Mouse (Mus musculus) MEL (cell line): ENCODE measurements around the gene Hao2. TPM values are rescaled to one million over a fixed set of nuclear protein-coding genes. Genes with fewer than 3 reads are reported as not detected.

Source experiments
- DNase-seq: peaks from one replicate; pipeline ENCODE4 v3.0.0; 2011; ENCODE audit warnings: low read depth, low spot score
- H3K27ac ChIP-seq: 2 replicates; pipeline ENCODE4 v1.5.1; 2012; ENCODE audit warnings: low read depth, mild to moderate bottlenecking, control low read depth, low read length, moderate library complexity; ENCODE audit not compliant: control insufficient read depth
- H3K27me3 ChIP-seq, 2 experiments: fragments of 150-350 bp in 1 of 2; sonication (generic) in 1 of 2; 2 replicates each; pipeline ENCODE4 v1.6.1; 2012; ENCODE audit warnings: low read length in 2 of 2, mild to moderate bottlenecking in 2 of 2, improper control_type of control experiment in 1 of 2, moderate library complexity in 1 of 2; ENCODE audit not compliant: insufficient read depth in 2 of 2, control insufficient read depth in 1 of 2
- H3K36me3 ChIP-seq, 2 experiments: 2 replicates each; pipeline ENCODE4 v1.6.1; 2012 to 2014; ENCODE audit warnings: low read length in 2 of 2, improper control_type of control experiment in 1 of 2, inconsistent platforms in 1 of 2, mild to moderate bottlenecking in 1 of 2; ENCODE audit not compliant: insufficient read depth in 2 of 2, control insufficient read depth in 1 of 2
- H3K4me1 ChIP-seq, 2 experiments: fragments of 150-350 bp in 1 of 2; sonication (generic) in 1 of 2; 2 replicates each; pipeline ENCODE4 v1.6.1; 2012; ENCODE audit warnings: low read length in 2 of 2, improper control_type of control experiment in 1 of 2, mild to moderate bottlenecking in 1 of 2; ENCODE audit not compliant: insufficient read depth in 2 of 2, control insufficient read depth in 1 of 2
- H3K4me3 ChIP-seq, 2 experiments: fragments of 150-350 bp in 1 of 2; sonication (generic) in 1 of 2; 2 replicates each; pipeline ENCODE4 v1.5.1; 2012; ENCODE audit warnings: low read depth in 2 of 2, low read length in 2 of 2, mild to moderate bottlenecking in 2 of 2, moderate library complexity in 2 of 2, control low read depth in 1 of 2, improper control_type of control experiment in 1 of 2; ENCODE audit not compliant: control insufficient read depth in 1 of 2, insufficient read depth in 1 of 2
- H3K79me2 ChIP-seq: 2 replicates; pipeline ENCODE4 v1.6.1; 2012; ENCODE audit warnings: mild to moderate bottlenecking, low read length, moderate library complexity; ENCODE audit not compliant: control insufficient read depth, poor library complexity, insufficient read depth
- H3K9ac ChIP-seq: 2 replicates; pipeline ENCODE4 v1.6.1; 2012; ENCODE audit warnings: low read depth, mild to moderate bottlenecking, control low read depth, low read length, moderate library complexity; ENCODE audit not compliant: control insufficient read depth, poor library complexity, severe bottlenecking
- H3K9me3 ChIP-seq: fragments of 150-350 bp; sonication (generic); replicated peaks from 2 replicates; pipeline ENCODE4 v1.6.1; 2012; ENCODE audit warnings: mild to moderate bottlenecking, low read length, improper control_type of control experiment, moderate library complexity; ENCODE audit not compliant: insufficient read depth
- BHLHE40 ChIP-seq: IDR thresholded peaks from 2 replicates; pipeline ENCODE4 v1.6.1; 2012; ENCODE audit warnings: low read depth, mild to moderate bottlenecking, inconsistent platforms, low read length, improper control_type of control experiment, borderline replicate concordance
- CHD1 ChIP-seq: IDR thresholded peaks from 2 replicates; pipeline ENCODE4 v1.6.1; 2012; ENCODE audit warnings: low read depth, mild to moderate bottlenecking, inconsistent platforms, low read length, improper control_type of control experiment
- EP300 ChIP-seq, 2 experiments: IDR thresholded peaks; 2 replicates each; pipeline ENCODE4 v1.6.1; 2011; ENCODE audit warnings: improper control_type of control experiment in 2 of 2, low read length in 2 of 2, low read depth in 1 of 2, mild to moderate bottlenecking in 1 of 2
- ETS1 ChIP-seq: IDR thresholded peaks from 2 replicates; pipeline ENCODE4 v1.6.1; 2012; ENCODE audit warnings: low read depth, mild to moderate bottlenecking, inconsistent platforms, low read length, improper control_type of control experiment, moderate library complexity
- HCFC1 ChIP-seq: IDR thresholded peaks from 2 replicates; pipeline ENCODE4 v1.6.1; 2012; ENCODE audit warnings: low read depth, mild to moderate bottlenecking, inconsistent platforms, low read length, improper control_type of control experiment, moderate library complexity
- JUND ChIP-seq: IDR thresholded peaks from 2 replicates; pipeline ENCODE4 v1.6.1; 2011; ENCODE audit warnings: low read depth, mild to moderate bottlenecking, improper control_type of control experiment, low read length
- KAT2A ChIP-seq: conservative IDR thresholded peaks from 2 replicates; pipeline ENCODE4 v1.6.1; 2012; ENCODE audit warnings: low read depth, low read length, improper control_type of control experiment, inconsistent platforms
- MAZ ChIP-seq: IDR thresholded peaks from 2 replicates; pipeline ENCODE4 v1.6.1; 2012; ENCODE audit warnings: low read depth, mild to moderate bottlenecking, inconsistent platforms, low read length, improper control_type of control experiment
- MYC ChIP-seq: IDR thresholded peaks from 2 replicates; pipeline ENCODE4 v1.6.1; 2011; ENCODE audit warnings: low read depth, mild to moderate bottlenecking, low read length, improper control_type of control experiment, moderate library complexity
- NRF1 ChIP-seq: IDR thresholded peaks from 2 replicates; pipeline ENCODE4 v1.6.1; 2014; ENCODE audit warnings: low read depth, mild to moderate bottlenecking, inconsistent platforms, low read length, improper control_type of control experiment, moderate library complexity; ENCODE audit not compliant: poor library complexity, insufficient read depth, severe bottlenecking
- POLR2A ChIP-seq, 2 experiments: IDR thresholded peaks; 2 replicates each; pipeline ENCODE4 v1.6.1; 2011 to 2012; ENCODE audit warnings: low read length in 2 of 2, mild to moderate bottlenecking in 2 of 2, control low read depth in 1 of 2, improper control_type of control experiment in 1 of 2, low read depth in 1 of 2, moderate library complexity in 1 of 2; ENCODE audit not compliant: control insufficient read depth in 1 of 2, insufficient read depth in 1 of 2, poor library complexity in 1 of 2
- POLR2AphosphoS2 ChIP-seq: IDR thresholded peaks from 2 replicates; pipeline ENCODE4 v1.6.1; 2011; ENCODE audit warnings: low read length, improper control_type of control experiment
- POLR2AphosphoS5 ChIP-seq: IDR thresholded peaks from 2 replicates; pipeline ENCODE4 v1.6.1; 2012; ENCODE audit warnings: low read depth, borderline replicate concordance, mild to moderate bottlenecking, inconsistent platforms, low read length, moderate library complexity, mixed read lengths
- RAD21 ChIP-seq: IDR thresholded peaks from 2 replicates; pipeline ENCODE4 v1.6.1; 2011; ENCODE audit warnings: mild to moderate bottlenecking, low read depth, low read length, improper control_type of control experiment
- RCOR1 ChIP-seq: IDR thresholded peaks from 2 replicates; pipeline ENCODE4 v1.6.1; 2012; ENCODE audit warnings: low read depth, mild to moderate bottlenecking, inconsistent platforms, low read length, improper control_type of control experiment
- SIN3A ChIP-seq: IDR thresholded peaks from 2 replicates; pipeline ENCODE4 v1.6.1; 2012; ENCODE audit warnings: low read length, improper control_type of control experiment, inconsistent platforms
- TCF12 ChIP-seq: IDR thresholded peaks from 2 replicates; pipeline ENCODE4 v1.6.1; 2014; ENCODE audit warnings: low read depth, mild to moderate bottlenecking, inconsistent platforms, low read length, improper control_type of control experiment, moderate library complexity
- USF1 ChIP-seq: IDR thresholded peaks from 2 replicates; pipeline ENCODE4 v1.6.1; 2014; ENCODE audit warnings: low read depth, mild to moderate bottlenecking, inconsistent platforms, low read length, improper control_type of control experiment, moderate library complexity
- ZMIZ1 ChIP-seq: IDR thresholded peaks from 2 replicates; pipeline ENCODE4 v1.6.1; 2012; ENCODE audit warnings: low read depth, mild to moderate bottlenecking, inconsistent platforms, low read length, improper control_type of control experiment, moderate library complexity
- polyA plus RNA-seq, 2 experiments: library from polyadenylated mRNA; stranded (reverse) in 1 of 2; unstranded in 1 of 2; fragments of >175 nt in 1 of 2; fragments of >200 nt in 1 of 2; gene quantifications; 2 replicates each; pipeline versions ENCODE4 v1.2.1 to v1.2.4; 2012; ENCODE audit warnings: low replicate concordance in 2 of 2, low read depth in 1 of 2; ENCODE audit not compliant: insufficient read length in 2 of 2, insufficient read depth in 1 of 2, missing spikeins in 1 of 2
- total RNA-seq: library from RNA; depleted of rRNA; stranded (reverse); fragments of 300-350 nt; gene quantifications from 2 replicates; pipeline ENCODE4 v1.2.3, GENCODE M21; 2012

Hao2 gene
- total and polyA plus RNA-seq, 3 experiments, result not detected

- Histone ChIP-seq H3K27ac (no peak overlapping the region), H3K36me3 (no peaks in the 10 kb centered on the region), H3K27me3 (no peaks in the 10 kb centered on the region), H3K79me2 (no peaks in the 10 kb centered on the region), H3K9me3 (no peaks in the 10 kb centered on the region), H3K4me1 (no peaks in the 10 kb centered on the region), H3K4me3 (no peak overlapping the region), H3K9ac (no peak overlapping the region)
- TF ChIP-seq HCFC1, result no peak
- no peak for TF ChIP-seq POLR2AphosphoS2
- no peak for TF ChIP-seq EP300 (IDR thresholded peaks at IDR 0.05; ENCODE audit: low read depth in 1 of 2, low read length in 2 of 2)
- DNase-seq, result peak; percentile 9
Observed at GRCm38 (mm10) chr3:98931836-98932235, 38.8 kb upstream of the Hao2 start.

GRCm38 (mm10) chr3:98920417-98920816 is 27.4 kb upstream of the Hao2 start:
- no peaks in the 10 kb centered on the region for H3K4me1 ChIP-seq
- no peak overlapping the region for H3K27ac ChIP-seq
- H3K27me3 ChIP-seq, result no peaks in the 10 kb centered on the region
- H3K9ac ChIP-seq, result no peak overlapping the region
- no peak for TF ChIP-seq MAZ
- TF ChIP-seq HCFC1, result no peak
- no peak for TF ChIP-seq RAD21
- TF ChIP-seq EP300 (IDR thresholded peaks at IDR 0.05; ENCODE audit: low read depth in 1 of 2, low read length in 2 of 2), result no peak
- TF ChIP-seq CHD1, result no peak
- TF ChIP-seq BHLHE40, result no peak
- no peak for TF ChIP-seq USF1
- no peak for TF ChIP-seq MYC
- no peak for TF ChIP-seq RCOR1
- TF ChIP-seq JUND, result no peak
- no peak for TF ChIP-seq NRF1
- TF ChIP-seq TCF12, result no peak
- TF ChIP-seq KAT2A, result no peak
- no peak for TF ChIP-seq POLR2A (IDR thresholded peaks at IDR 0.05; ENCODE audit: control insufficient read depth in 1 of 2, insufficient read depth in 1 of 2, low read depth in 1 of 2, low read length in 2 of 2, poor library complexity in 1 of 2)
- no peak for TF ChIP-seq ZMIZ1
- no peak for TF ChIP-seq SIN3A
- TF ChIP-seq ETS1, result no peak
- TF ChIP-seq POLR2AphosphoS5, result no peak
- no peak for DNase-seq
- no peak overlapping the region for H3K4me3 ChIP-seq
- no peaks in the 10 kb centered on the region for H3K79me2 ChIP-seq
- no peaks in the 10 kb centered on the region for H3K9me3 ChIP-seq
- no peaks in the 10 kb centered on the region for H3K36me3 ChIP-seq
